Mouse (Mus musculus) neural tube, embryonic 12.5 days (tissue): ENCODE results near the gene Pnpla2. TPM values are rescaled to one million over a fixed set of nuclear protein-coding genes. Genes with fewer than 3 reads are reported as not detected.
"Not testable (repeated sequence)": the region's sequence is repeated elsewhere in the genome, so short reads cannot be mapped to it uniquely, and the experiment has no call there.

ENCODE experiments used
- ATAC-seq: fragments of 200-750 bp; cut with Nextera tagmentation; 2 replicates; pipeline ENCODE4 v1.8.0; 2017; ENCODE audit warnings: low read depth, mild to moderate bottlenecking, moderate TSS enrichment, moderate library complexity; ENCODE audit not compliant: low FRiP score
- H3K27ac ChIP-seq: fragments of 300-500 bp; sonication (generic); 2 replicates; pipeline ENCODE4 v1.5.1; 2016
- H3K27me3 ChIP-seq: fragments of 300-500 bp; sonication (generic); replicated peaks from 2 replicates; pipeline ENCODE4 v1.6.1; 2016; ENCODE audit warnings: mild to moderate bottlenecking
- H3K36me3 ChIP-seq: fragments of 300-500 bp; sonication (generic); 2 replicates; pipeline ENCODE4 v1.6.1; 2016; ENCODE audit warnings: mild to moderate bottlenecking
- H3K4me1 ChIP-seq: fragments of 300-500 bp; sonication (generic); 2 replicates; pipeline ENCODE4 v1.6.1; 2016
- H3K4me2 ChIP-seq: fragments of 300-500 bp; sonication (generic); replicated peaks from 2 replicates; pipeline ENCODE4 v1.6.1; 2016; ENCODE audit warnings: mild to moderate bottlenecking
- H3K4me3 ChIP-seq: fragments of 300-500 bp; sonication (generic); 2 replicates; pipeline ENCODE4 v1.5.1; 2016
- H3K9ac ChIP-seq: fragments of 300-500 bp; sonication (generic); 2 replicates; pipeline ENCODE4 v1.6.1; 2016; ENCODE audit warnings: mild to moderate bottlenecking
- H3K9me3 ChIP-seq: fragments of 300-500 bp; sonication (generic); 2 replicates; pipeline ENCODE4 v1.6.1; 2016; ENCODE audit warnings: mild to moderate bottlenecking
- WGBS: fragments of 180-500 bp; shearing (Covaris S2); methylation state at CpG from one replicate; pipeline ENCODE4 v1.1.7; 2016; 5-methylcytosine and 5-hydroxymethylcytosine counted together
- polyA plus RNA-seq: library from polyadenylated mRNA; unstranded; fragments of >200 nt; fragmentation: Nextera tagmentation; extraction: Ambion mirVana; gene quantifications from 2 replicates; pipeline ENCODE4 v1.2.1, GENCODE M21; 2016

The Pnpla2 gene
- polyA plus RNA-seq, 1 experiment from 2014 or later, result 15.8 TPM

DNA sequence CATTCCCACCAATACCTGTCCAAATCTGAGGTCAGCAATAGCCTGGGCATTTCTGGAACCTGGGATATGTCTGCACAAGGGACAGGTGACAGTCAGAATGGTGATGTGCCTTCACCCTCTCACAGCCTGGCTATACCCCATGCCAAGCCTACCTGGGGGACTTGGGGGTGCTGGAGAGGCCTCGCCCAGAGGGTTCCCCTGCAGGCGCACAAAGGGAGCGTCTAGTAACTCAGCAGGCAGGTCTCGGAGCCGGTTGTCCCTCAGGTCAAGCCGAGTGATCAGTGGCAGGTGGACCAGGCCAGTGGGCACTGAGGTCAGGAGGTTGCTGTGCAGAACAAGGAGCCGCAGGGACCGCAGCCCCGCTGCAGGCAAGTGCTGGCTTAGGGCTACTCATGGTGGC, 13.5 kb upstream of the Pnpla2 start:
- no peak for ATAC-seq
- H3K27me3 ChIP-seq, result no peaks in the 10 kb centered on the region
- no peak overlapping the region for H3K27ac ChIP-seq
- H3K4me3 ChIP-seq, result no peak overlapping the region
- H3K9ac ChIP-seq, result no peak overlapping the region
- H3K4me2 ChIP-seq, result no peak overlapping the region; the same call in 1 of the 2 replicates
- H3K4me1 ChIP-seq, result peaks cover 36% of the 10 kb centered on the region
- 90% methylated on average over 9 of the region's 9 CpGs for WGBS
- H3K9me3 ChIP-seq, result no peaks in the 10 kb centered on the region
- H3K36me3 ChIP-seq, result peaks cover 29% of the 10 kb centered on the region

DNA sequence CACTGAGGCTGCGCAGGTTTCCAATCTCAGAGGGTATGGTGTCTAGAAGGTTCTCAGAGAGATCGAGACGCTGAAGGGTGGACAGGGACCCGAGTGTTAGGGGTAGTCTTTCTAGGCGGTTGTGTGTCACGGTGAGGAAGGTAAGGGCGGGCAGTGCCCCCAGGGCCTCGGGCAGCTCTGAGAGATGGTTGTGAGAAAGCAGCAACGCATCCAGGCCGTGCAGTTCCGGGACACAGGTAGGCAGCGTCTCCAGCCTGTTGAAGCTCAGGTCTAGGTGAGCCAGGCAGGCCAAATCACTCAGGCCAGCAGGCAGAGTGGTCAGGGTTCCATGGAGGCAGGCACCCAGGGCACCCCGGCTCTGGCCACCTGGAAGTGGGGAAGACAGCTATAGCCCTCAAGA, 12.8 kb upstream of the Pnpla2 start:
- Histone ChIP-seq H3K27me3 (no peaks in the 10 kb centered on the region), H3K36me3 (peaks cover 29% of the 10 kb centered on the region), H3K4me3 (no peak overlapping the region), H3K4me2 (peak overlapping the region; percentile 78), H3K9me3 (no peaks in the 10 kb centered on the region), H3K9ac (peak overlapping the region; percentile 51), H3K27ac (no peak overlapping the region), H3K4me1 (peaks cover 29% of the 10 kb centered on the region)
- no peak for ATAC-seq
- 95% methylated on average over 13 of the region's 13 CpGs for WGBS

DNA sequence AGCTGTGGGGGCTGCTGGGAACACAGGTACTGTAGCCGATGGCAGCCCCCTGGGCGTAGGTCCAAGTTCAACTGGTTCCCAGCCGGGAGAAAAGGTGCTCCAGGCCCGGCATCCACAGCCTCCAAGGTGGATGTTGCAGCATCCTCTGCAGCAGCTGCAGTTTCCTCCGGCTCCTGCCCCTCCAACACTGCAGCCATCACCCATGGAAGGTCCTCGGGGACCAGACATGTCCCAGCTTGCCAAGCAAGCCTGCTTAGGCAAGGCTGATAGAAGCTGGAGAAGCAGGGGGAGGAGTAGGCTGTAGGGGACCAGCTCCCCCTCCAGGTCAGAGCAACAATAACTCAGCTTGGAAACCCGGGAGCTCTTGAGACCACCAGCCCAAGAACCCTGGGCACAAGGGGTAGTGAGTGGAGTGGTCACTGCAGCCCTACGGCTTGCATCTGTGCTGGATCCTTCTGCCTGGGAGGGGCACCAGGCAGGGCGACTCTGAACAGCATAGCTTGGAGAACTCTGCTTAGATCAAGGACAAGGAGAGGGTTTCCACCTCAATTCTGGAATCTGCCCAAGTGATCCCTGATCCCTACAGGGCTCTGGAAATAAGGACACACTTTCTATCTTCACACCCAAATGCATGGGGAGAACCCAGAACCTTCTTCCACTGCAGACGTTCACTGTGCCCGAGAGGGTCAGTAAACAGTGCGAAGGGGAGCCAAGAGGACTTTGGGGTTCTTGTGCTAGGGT, 11.7 kb upstream of the Pnpla2 start:
- Histone ChIP-seq H3K27ac (no peak overlapping the region), H3K27me3 (no peaks in the 10 kb centered on the region), H3K4me3 (peak overlapping the region; percentile 33), H3K9ac (peak overlapping the region; percentile 51), H3K4me2 (peak overlapping the region; percentile 78), H3K4me1 (peaks cover 26% of the 10 kb centered on the region), H3K9me3 (no peaks in the 10 kb centered on the region), H3K36me3 (peaks cover 29% of the 10 kb centered on the region)
- WGBS, result 24% methylated on average over 12 of the region's 12 CpGs
- no peak for ATAC-seq

DNA sequence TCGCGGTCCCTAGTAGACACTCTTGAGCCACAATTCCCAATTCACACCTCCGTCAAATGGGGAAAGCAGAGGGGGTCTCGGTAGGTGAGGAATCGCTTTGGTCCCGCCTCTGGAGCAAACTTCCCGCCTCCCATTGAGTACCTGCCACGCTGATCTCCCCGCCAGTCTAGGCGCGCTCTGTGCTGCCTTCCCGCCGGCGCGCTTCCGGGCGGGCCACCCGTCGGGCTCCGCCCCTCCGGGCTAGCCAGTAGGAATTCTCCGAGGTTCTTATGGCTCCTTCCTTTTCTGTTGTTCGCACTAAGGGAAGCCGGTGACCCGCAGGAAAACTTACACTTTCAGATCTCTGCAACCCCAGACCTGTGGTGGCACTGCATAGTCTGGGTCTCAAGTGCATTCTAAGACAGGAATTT, 11.2 kb upstream of the Pnpla2 start, which contains the start of gene Pidd1:
Gene Pidd1, minus strand, starts transcription at position 198 of the 410 bp plus-strand sequence.
- H3K27me3 ChIP-seq, result no peaks in the 10 kb centered on the region
- no peak within 1 kb of the TSS for H3K27ac ChIP-seq
- peak within 1 kb of the TSS; percentile 51 for H3K9ac ChIP-seq
- peaks cover 32% of the 10 kb centered on the region for H3K4me1 ChIP-seq
- H3K36me3 ChIP-seq, result peaks cover 28% of the 10 kb centered on the region
- H3K4me2 ChIP-seq, result peak within 1 kb of the TSS; percentile 78
- no peak; the same call in 1 of the 2 replicates for ATAC-seq
- H3K4me3 ChIP-seq, result peak within 1 kb of the TSS; percentile 33
- H3K9me3 ChIP-seq, result no peaks in the 10 kb centered on the region
- WGBS, result under 1% methylated on average over 25 of the region's 25 CpGs

DNA sequence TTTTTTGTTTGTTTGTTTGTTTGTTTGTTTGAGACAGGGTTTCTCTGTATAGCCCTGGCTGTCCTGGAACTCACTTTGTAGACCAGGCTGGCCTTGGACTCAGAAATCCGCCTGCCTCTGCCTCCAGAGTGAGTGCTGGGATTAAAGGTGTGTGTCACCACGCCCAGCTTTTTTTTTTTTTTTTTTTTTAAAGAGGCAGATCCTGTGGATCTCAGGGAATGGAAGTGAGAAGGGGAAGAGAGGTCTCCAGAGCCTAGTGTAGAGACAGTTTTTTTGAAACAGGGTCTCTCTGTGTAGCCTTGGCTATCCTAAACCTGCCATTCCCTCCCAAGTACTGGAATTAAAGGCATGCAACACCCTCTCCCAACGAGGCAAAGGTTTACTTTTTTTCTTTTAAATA, 8.6 kb upstream of the Pnpla2 start:
- H3K4me3 ChIP-seq, ATAC-seq, H3K9me3 ChIP-seq, H3K9ac ChIP-seq, H3K27me3 ChIP-seq, H3K27ac ChIP-seq: not testable (repeated sequence)
- 83% methylated on average over 3 of the region's 3 CpGs for WGBS
- peaks cover 35% of the 10 kb centered on the region for H3K4me1 ChIP-seq
- H3K4me2 ChIP-seq, result peak overlapping the region; percentile 78; the same call in 1 of the 2 replicates
- peaks cover 29% of the 10 kb centered on the region for H3K36me3 ChIP-seq

DNA sequence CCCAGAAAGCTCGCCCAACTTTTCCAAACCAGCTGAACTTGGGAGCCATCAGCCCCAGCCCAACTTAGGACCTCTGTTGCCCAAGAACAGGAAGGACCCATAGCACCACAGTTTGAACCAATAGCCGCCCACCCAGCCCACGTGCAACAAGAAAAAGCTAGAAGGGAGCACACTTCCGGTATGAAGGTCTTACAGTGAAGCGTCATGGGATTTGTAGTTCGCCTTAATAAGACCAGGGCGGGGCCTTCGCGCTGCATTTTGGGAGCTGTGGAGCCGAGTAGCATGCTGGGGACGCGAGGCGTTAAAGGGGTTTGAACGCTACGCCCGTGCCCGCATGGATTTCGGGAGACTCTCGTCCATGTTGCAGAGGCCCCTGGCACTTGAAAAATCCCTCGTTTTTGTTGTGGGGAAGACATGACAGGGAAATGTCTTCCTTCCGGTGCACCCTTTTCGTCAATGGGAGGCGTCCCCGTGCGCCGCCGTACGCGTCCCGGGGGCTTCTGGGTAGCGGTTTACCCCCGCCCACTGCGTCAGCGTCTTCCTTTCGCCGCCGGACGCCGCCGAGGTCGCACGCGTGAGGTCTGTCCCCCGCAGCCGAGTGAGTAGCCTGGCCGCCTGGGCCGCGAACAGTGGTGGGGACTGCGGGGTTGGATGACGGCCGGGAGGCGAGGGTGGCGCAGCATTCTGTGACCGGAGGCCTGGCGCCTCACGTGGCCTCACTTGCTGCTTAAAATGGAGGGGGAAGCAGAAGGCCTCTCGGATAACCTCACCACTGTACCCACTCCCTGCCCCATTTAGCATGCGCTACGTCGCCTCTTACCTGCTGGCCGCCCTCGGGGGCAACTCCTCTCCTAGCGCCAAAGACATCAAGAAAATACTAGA, 7.6 kb upstream of the Pnpla2 start, which contains the start of gene Rplp2:
Gene Rplp2, plus strand, starts transcription at position 261 of the 882 bp plus-strand sequence.
- peaks cover 37% of the 10 kb centered on the region for H3K36me3 ChIP-seq

DNA sequence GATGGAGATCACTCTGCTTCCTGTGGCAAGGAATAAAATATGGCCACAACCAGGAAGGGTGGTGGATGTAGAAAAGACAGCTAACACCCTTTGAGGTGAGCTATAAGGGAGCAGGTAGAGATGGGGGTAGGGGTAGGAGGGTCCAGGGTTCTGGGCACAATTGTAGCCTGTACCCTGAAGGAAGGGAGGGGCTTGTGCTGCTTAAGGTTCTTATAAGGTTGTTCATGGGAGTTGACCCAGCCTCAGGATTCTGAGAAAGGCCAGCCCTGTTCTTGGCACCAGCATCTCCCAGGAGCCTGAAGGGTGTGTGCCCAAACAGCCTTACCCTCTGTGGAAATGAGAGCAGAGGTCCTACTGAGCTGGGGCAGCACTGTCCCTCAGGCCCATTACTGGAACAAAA, 3.1 kb upstream of the Pnpla2 start:
- Histone ChIP-seq H3K9me3 (no peaks in the 10 kb centered on the region), H3K36me3 (peaks cover 37% of the 10 kb centered on the region), H3K27ac (no peak overlapping the region), H3K9ac (no peak overlapping the region), H3K27me3 (no peaks in the 10 kb centered on the region), H3K4me3 (no peak overlapping the region), H3K4me2 (no peak overlapping the region), H3K4me1 (peaks cover 29% of the 10 kb centered on the region)
- no peak for ATAC-seq

More for the DNA sequence above, 7.6 kb upstream of the Pnpla2 start, which contains the start of gene Rplp2:
- WGBS, result under 1% methylated on average over 62 of the region's 63 CpGs
- peak within 1 kb of the TSS; percentile 42; the same call in 1 of the 2 replicates for H3K27ac ChIP-seq
- ATAC-seq, result peak; percentile 89
- H3K9ac ChIP-seq, result peak within 1 kb of the TSS; percentile 89
- H3K4me3 ChIP-seq, result peak within 1 kb of the TSS; percentile 90
- no peaks in the 10 kb centered on the region for H3K9me3 ChIP-seq
- peaks cover 28% of the 10 kb centered on the region for H3K4me1 ChIP-seq
- peak within 1 kb of the TSS; percentile 78 for H3K4me2 ChIP-seq
- H3K27me3 ChIP-seq, result no peaks in the 10 kb centered on the region

DNA sequence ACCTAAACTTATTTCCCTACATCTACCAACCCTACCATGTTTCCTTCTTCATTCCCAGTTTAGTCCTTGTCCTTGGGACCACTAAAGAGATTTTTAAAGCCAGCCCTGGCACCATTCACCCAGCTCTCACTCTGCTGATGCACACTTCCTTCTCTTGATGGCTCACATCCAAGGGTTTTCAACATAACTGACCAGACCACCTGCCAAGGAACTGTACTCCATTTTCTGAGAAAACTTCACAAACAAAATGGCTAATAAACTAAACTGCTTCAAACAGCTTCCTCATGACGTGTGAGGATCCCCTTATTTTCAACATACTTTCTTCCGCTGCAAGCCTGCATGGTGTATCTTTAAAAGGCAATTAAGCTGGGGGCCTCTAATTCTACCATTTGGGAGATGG, 1.4 kb upstream of the Pnpla2 start:
- H3K4me1 ChIP-seq, result peaks cover 22% of the 10 kb centered on the region
- 79% methylated on average over 2 of the region's 2 CpGs for WGBS
- no peak overlapping the region for H3K9ac ChIP-seq
- H3K36me3 ChIP-seq, result peaks cover 35% of the 10 kb centered on the region
- H3K4me2 ChIP-seq, result no peak overlapping the region
- no peaks in the 10 kb centered on the region for H3K27me3 ChIP-seq
- no peak for ATAC-seq
- H3K9me3 ChIP-seq, result no peaks in the 10 kb centered on the region
- no peak overlapping the region for H3K27ac ChIP-seq
- no peak overlapping the region for H3K4me3 ChIP-seq

DNA sequence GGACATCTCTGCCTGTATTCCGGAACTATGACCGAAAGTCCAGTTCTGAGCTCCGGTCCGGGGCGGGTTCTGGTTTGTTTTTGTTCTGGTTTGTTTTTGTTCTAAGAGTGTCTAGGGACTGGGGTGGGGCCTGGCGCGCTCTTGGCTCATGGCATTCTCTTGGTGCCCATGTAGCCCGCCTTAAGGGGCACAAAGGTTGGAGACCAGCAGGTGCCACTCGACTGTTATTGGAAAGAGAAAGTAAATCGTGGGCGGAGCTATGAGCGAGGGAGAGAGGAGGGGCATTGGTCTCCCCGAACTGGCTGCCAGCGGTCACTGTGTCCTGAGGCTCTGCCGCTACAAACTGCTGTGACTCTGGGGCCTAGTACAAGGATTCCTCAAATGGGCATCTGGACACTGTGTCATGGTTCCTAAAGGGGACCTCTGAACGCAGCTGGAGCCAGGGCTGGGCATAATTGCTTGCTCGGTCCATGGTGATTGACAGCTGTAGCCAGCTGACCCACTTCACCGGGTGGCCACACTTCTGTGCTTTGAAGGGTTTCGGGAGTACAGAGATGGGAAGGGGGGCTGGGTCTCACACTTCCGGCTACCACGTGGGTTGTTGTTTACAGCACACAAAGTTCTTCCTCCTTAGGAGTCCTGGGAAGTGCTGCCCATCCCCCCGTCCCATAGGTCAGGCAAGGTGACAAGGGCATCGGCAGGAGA, 764 bp downstream of the Pnpla2 start:
- Histone ChIP-seq H3K9me3 (no peaks in the 10 kb centered on the region), H3K4me1 (peaks cover 17% of the 10 kb centered on the region), H3K27me3 (peaks cover 16% of the 10 kb centered on the region), H3K4me2 (peak overlapping the region; percentile 97), H3K36me3 (peaks cover 28% of the 10 kb centered on the region), H3K27ac (no peak overlapping the region), H3K4me3 (peak overlapping the region; percentile 60), H3K9ac (peak overlapping the region; percentile 73)
- 2% methylated on average over 23 of the region's 23 CpGs for WGBS
- peak; percentile 54 for ATAC-seq

DNA sequence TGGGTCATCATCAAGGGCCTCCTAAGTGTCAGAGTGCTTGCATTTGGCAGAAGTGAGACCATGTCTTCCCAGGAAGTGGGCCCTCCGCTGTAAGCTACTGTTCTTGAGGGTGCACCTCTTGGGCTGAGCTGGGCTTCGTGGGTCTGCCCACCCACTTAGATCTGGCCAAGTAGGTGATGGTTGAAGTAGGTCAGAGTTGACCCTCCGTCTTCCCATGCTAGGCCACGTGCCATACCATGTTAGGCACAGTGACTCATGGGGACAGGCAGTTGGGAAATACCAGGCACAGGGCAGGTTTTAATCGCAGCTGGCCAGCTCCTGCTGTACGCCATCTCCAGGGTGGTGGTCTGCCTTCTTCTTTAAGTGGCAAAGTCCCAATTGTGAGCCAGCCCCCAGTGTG, 1.7 kb downstream of the Pnpla2 start:
- Histone ChIP-seq H3K4me1 (peaks cover 22% of the 10 kb centered on the region), H3K36me3 (peaks cover 19% of the 10 kb centered on the region), H3K9ac (no peak overlapping the region), H3K4me3 (no peak overlapping the region), H3K27ac (no peak overlapping the region), H3K4me2 (peak overlapping the region; percentile 97; the same call in 1 of the 2 replicates), H3K27me3 (peaks cover 26% of the 10 kb centered on the region), H3K9me3 (no peaks in the 10 kb centered on the region)
- no peak for ATAC-seq
- 92% methylated on average over 6 of the region's 6 CpGs for WGBS

DNA sequence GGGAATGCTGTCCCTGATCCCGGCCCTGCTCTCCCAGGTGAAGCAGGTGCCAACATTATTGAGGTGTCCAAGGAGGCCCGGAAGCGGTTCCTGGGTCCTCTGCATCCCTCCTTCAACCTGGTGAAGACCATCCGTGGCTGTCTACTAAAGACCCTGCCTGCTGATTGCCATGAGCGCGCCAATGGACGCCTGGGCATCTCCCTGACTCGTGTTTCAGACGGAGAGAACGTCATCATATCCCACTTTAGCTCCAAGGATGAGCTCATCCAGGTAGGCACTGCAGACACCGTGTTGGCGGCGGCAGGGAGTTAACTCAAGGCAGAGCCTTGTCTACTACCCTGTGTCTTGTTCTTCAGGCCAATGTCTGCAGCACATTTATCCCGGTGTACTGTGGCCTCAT, 2.2 kb downstream of the Pnpla2 start:
- WGBS, result 95% methylated on average over 14 of the region's 14 CpGs
- peaks cover 31% of the 10 kb centered on the region for H3K27me3 ChIP-seq
- no peak for ATAC-seq

More for the DNA sequence above, 2.2 kb downstream of the Pnpla2 start:
- Histone ChIP-seq H3K9me3 (no peaks in the 10 kb centered on the region), H3K9ac (no peak overlapping the region), H3K4me3 (no peak overlapping the region), H3K4me2 (no peak overlapping the region), H3K36me3 (peaks cover 14% of the 10 kb centered on the region), H3K4me1 (peaks cover 26% of the 10 kb centered on the region), H3K27ac (no peak overlapping the region)
